Mouse (Mus musculus) liver, postnatal 0 days (tissue): Measurements from ENCODE around the gene Gm9999.
"Not testable (repeated sequence)": the region's sequence is repeated elsewhere in the genome, so short reads cannot be mapped to it uniquely, and the experiment has no call there.

Source experiments
- CTCF ChIP-seq: sonication (generic); IDR thresholded peaks from 2 replicates; pipeline ENCODE4 v1.5.1; 2016; ENCODE audit warnings: antibody characterized with exemption, low read depth
- EP300 ChIP-seq: IDR thresholded peaks from 2 replicates; pipeline ENCODE4 v1.6.1; 2016; ENCODE audit warnings: antibody characterized with exemption, low read depth, mild to moderate bottlenecking

GRCm38 (mm10) chr7:47026899-47027298 lies 43.5 kb downstream of the Gm9999 start:
- TF ChIP-seq CTCF, EP300: not testable (repeated sequence)
